Mouse (Mus musculus) kidney, embryonic 15.5 days (tissue): ENCODE results near the gene Nexn. TPM values are rescaled to one million over a fixed set of nuclear protein-coding genes. Genes with fewer than 3 reads are reported as not detected.

Source experiments
- ATAC-seq: fragments of 200-750 bp; cut with Nextera tagmentation; replicated peaks from 2 replicates; pipeline ENCODE4 v1.8.0; 2017; ENCODE audit warnings: moderate TSS enrichment; ENCODE audit not compliant: low FRiP score
- H3K27ac ChIP-seq: fragments of 300-500 bp; sonication (generic); 2 replicates; pipeline ENCODE4 v1.5.1; 2015; ENCODE audit warnings: mild to moderate bottlenecking, inconsistent platforms
- H3K27me3 ChIP-seq: fragments of 300-500 bp; sonication (generic); 2 replicates; pipeline ENCODE4 v1.6.1; 2015; ENCODE audit warnings: inconsistent platforms
- H3K36me3 ChIP-seq: fragments of 300-500 bp; sonication (generic); 2 replicates; pipeline ENCODE4 v1.6.1; 2015; ENCODE audit warnings: inconsistent platforms
- H3K4me1 ChIP-seq: fragments of 300-500 bp; sonication (generic); 2 replicates; pipeline ENCODE4 v1.6.1; 2015; ENCODE audit warnings: inconsistent platforms
- H3K4me2 ChIP-seq: fragments of 300-500 bp; sonication (generic); 2 replicates; pipeline ENCODE4 v1.6.1; 2015; ENCODE audit warnings: moderate library complexity, mild to moderate bottlenecking, inconsistent platforms
- H3K4me3 ChIP-seq: fragments of 300-500 bp; sonication (generic); replicated peaks from 2 replicates; pipeline ENCODE4 v1.5.1; 2015; ENCODE audit warnings: mild to moderate bottlenecking, inconsistent platforms
- H3K9ac ChIP-seq: fragments of 300-500 bp; sonication (generic); 2 replicates; pipeline ENCODE4 v1.6.1; 2015; ENCODE audit warnings: mild to moderate bottlenecking, inconsistent platforms
- H3K9me3 ChIP-seq: fragments of 300-500 bp; sonication (generic); replicated peaks from 2 replicates; pipeline ENCODE4 v1.6.1; 2016; ENCODE audit warnings: inconsistent platforms
- WGBS: fragments of 180-500 bp; shearing (Covaris S2); methylation state at CpG from one replicate; pipeline ENCODE4 v1.1.7; 2015; ENCODE audit warnings: mixed read lengths; 5-methylcytosine and 5-hydroxymethylcytosine counted together
- polyA plus RNA-seq: library from polyadenylated mRNA; unstranded; fragments of >200 nt; fragmentation: Nextera tagmentation; extraction: Ambion mirVana; gene quantifications from 2 replicates; pipeline ENCODE4 v1.2.1, GENCODE M21; 2015

Gene Nexn
- polyA plus RNA-seq, 1 experiment from 2014 or later, result 12.4 TPM

DNA sequence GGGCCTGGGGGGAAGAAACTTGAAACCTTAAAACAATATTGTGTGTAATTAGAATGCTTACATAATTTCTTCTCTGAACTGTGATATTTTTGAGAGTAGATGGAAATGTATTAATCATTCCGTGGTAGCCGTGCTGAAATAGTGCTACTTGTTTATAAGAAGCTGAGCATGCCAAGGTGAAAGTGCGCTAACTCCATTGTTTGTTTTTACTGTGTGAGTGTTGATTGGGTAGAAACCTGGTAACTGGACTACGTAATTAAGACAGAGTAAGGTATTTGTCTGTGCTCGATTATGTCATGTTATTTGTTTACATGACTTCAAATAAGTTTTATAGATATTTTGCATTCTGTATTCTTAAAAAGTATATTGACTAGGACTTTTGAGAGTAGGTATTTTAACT lies 36.9 kb downstream of the Nexn start:
- H3K4me1 ChIP-seq, result no peaks in the 10 kb centered on the region
- 90% methylated on average over 5 of the region's 5 CpGs for WGBS
- H3K9ac ChIP-seq, result no peak overlapping the region
- no peaks in the 10 kb centered on the region for H3K27me3 ChIP-seq
- no peak overlapping the region for H3K27ac ChIP-seq
- H3K4me3 ChIP-seq, result no peak overlapping the region
- H3K4me2 ChIP-seq, result no peak overlapping the region
- ATAC-seq, result no peak
- peaks cover 86% of the 10 kb centered on the region for H3K36me3 ChIP-seq
- no peaks in the 10 kb centered on the region for H3K9me3 ChIP-seq

DNA sequence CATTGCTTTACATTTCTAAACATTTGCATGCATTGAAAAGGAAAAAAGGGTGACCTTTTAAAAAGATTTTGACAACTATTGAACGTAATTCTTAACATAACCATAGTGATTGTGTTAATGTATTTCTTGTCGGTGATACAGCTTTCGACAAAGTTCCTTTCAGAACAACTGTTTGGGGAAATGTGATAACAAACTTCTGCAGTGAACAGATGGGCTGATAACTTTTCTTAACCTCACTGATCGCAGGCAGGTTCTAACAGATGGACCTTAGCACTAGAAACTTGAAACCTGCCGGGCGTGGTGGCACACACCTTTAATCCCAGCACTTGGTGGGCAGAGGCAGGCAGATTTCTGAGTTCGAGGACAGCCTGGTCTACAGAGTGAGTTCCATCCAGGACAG lies 37.3 kb downstream of the Nexn start:
- Histone ChIP-seq H3K4me1 (no peaks in the 10 kb centered on the region), H3K36me3 (peaks cover 86% of the 10 kb centered on the region), H3K4me2 (no peak overlapping the region), H3K9me3 (no peaks in the 10 kb centered on the region), H3K4me3 (no peak overlapping the region), H3K27me3 (no peaks in the 10 kb centered on the region), H3K9ac (no peak overlapping the region), H3K27ac (no peak overlapping the region)
- 93% methylated on average over 7 of the region's 7 CpGs for WGBS
- no peak for ATAC-seq

DNA sequence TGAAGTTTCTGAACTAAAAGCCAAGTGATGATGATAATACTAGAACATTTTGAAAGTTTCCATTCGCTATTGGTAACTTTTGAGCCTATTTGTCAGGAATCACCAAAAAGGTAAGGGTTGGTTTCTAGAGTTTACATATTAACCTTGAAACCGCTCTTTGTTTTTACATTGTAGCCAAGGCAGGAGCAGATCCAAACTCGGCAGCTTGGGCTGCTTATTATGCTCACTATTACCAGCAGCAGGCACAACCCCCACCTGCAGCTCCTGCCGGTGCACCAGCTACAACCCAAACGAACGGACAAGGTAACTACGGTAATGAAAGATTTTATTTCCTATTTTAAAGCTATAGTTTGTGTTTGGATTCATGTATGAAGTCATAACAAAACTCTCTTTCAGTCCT lies 40.2 kb downstream of the Nexn start:
- Histone ChIP-seq H3K27ac (no peak overlapping the region), H3K36me3 (peaks cover 91% of the 10 kb centered on the region), H3K27me3 (no peaks in the 10 kb centered on the region), H3K9ac (no peak overlapping the region), H3K4me1 (no peaks in the 10 kb centered on the region), H3K4me3 (no peak overlapping the region), H3K4me2 (no peak overlapping the region), H3K9me3 (no peaks in the 10 kb centered on the region)
- no peak for ATAC-seq
- 87% methylated on average over 7 of the region's 7 CpGs for WGBS

DNA sequence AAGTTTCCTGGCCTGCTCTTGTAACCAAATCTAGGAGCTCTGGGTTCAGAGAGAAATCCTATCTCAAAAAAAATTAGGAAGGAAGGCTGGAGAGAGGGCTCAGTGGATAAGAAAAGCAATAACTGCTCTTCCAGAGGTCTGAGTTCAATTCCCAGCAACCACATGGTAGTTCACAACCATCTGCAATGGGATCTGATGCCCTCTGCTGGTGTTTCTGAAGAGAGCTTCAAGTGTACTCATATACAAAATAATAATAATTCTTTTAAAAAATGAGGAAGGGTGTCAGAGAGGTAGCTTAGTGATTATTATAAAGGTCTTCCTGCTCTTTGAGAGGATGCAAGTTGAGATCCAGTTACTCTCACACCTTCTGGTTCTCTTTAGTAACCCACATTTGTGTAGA lies 41.2 kb downstream of the Nexn start:
- H3K27ac ChIP-seq, result no peak overlapping the region
- H3K27me3 ChIP-seq, result no peaks in the 10 kb centered on the region
- H3K4me1 ChIP-seq, result no peaks in the 10 kb centered on the region
- no peak overlapping the region for H3K9ac ChIP-seq
- no peak overlapping the region for H3K4me3 ChIP-seq
- ATAC-seq, result no peak
- H3K36me3 ChIP-seq, result peaks cover 91% of the 10 kb centered on the region
- no peak overlapping the region for H3K4me2 ChIP-seq
- H3K9me3 ChIP-seq, result no peaks in the 10 kb centered on the region

DNA sequence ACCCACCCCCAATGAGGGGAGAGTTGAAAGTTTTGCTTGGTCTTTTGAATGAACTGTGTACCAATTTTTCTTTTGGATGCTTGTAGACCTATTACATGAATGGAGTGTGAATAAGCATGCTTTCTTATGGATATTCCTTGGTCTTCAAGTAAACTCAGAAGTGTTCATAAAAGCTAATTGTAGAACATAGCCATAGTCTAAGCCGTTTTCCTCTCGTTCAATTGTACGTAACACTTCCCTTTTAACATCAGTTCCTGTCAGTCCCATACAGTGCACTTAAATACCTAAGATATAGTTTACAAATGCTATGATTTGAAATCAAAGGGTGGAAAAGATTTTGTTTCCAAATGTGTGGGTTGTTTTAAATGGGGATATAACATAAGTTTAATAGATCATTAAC lies 52.7 kb downstream of the Nexn start:
- peaks cover 24% of the 10 kb centered on the region for H3K4me1 ChIP-seq
- no peak for ATAC-seq
- H3K4me3 ChIP-seq, result peak overlapping the region; percentile 97
- H3K36me3 ChIP-seq, result peaks cover 37% of the 10 kb centered on the region
- peak overlapping the region; percentile 100; the same call in 1 of the 2 replicates for H3K9ac ChIP-seq
- no peaks in the 10 kb centered on the region for H3K9me3 ChIP-seq
- 41% methylated on average over 3 of the region's 3 CpGs for WGBS
- H3K27ac ChIP-seq, result no peak overlapping the region
- H3K4me2 ChIP-seq, result peak overlapping the region; percentile 81
- no peaks in the 10 kb centered on the region for H3K27me3 ChIP-seq

DNA sequence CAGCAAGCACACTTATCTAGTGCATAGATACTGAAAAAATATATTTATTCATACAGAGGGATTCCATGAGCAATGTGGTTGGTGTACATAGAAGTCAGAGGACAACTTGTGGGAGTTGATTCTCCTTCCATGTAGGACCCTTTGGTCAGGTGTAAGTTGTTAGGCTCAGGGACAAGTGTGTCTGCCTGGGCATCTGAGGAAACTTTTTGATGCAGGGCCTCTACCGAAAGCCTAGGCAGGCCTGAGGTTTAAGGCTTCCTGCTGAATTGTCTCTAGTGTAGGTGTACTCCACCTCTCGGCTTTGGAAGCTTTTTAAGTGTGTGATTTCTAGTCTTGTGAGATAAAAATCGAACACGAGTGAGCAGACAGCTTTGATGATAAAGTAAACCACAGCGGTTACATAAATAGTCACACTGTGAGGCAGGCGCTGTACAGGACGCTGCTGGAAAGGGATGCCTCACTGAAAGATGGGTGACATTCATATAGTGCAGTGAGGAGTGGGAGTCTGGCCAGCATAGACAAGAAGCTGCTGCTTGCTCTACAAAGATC lies 54.3 kb downstream of the Nexn start:
- Histone ChIP-seq H3K4me2 (peak overlapping the region; percentile 81), H3K36me3 (peaks cover 21% of the 10 kb centered on the region), H3K27me3 (no peaks in the 10 kb centered on the region), H3K9ac (peak overlapping the region; percentile 100), H3K4me1 (peaks cover 24% of the 10 kb centered on the region), H3K27ac (peak overlapping the region; percentile 99; the same call in 1 of the 2 replicates), H3K9me3 (no peaks in the 10 kb centered on the region), H3K4me3 (peak overlapping the region; percentile 97)
- 17% methylated on average over 7 of the region's 7 CpGs for WGBS
- ATAC-seq, result no peak

DNA sequence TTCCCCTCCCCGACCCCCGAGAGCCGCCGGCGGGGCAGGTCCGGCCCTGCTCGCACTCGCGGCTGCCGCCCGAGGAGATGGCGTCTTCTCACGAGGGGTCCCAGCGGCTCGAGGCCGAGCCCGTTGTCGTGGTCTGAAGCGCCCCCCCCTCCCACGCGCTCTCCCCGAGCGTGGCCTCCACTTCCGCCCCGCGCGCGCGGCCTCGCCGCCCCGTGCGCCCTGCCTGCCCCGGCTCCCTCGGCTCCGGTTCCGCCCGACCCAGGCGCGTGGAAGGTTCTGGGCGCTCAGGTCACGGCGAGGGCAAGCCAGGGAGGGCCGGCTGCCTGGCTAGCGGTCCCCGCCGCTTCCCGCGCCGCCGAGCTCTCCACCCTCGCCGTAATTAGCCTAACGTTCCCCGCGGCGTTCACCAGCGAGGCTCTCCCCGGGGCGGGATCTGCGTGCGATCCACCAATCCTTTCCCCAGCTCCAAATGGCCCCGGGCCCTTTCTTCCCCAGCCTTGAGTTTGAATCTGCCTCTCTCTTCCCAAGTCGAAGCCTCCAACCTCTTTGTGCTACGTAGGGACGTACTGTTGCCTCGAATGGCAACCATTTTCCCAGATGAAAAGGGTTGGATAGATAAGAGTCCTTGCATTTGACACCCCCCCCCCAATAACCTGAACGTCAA lies 55.3 kb downstream of the Nexn start:
- Histone ChIP-seq H3K27me3 (no peaks in the 10 kb centered on the region), H3K9me3 (no peaks in the 10 kb centered on the region), H3K9ac (peak overlapping the region; percentile 100), H3K27ac (peak overlapping the region; percentile 99), H3K4me2 (peak overlapping the region; percentile 81), H3K4me1 (peaks cover 24% of the 10 kb centered on the region), H3K4me3 (peak overlapping the region; percentile 97), H3K36me3 (peaks cover 11% of the 10 kb centered on the region)
- ATAC-seq, result peak; percentile 69
- 0% methylated on average over 48 of the region's 68 CpGs for WGBS

DNA sequence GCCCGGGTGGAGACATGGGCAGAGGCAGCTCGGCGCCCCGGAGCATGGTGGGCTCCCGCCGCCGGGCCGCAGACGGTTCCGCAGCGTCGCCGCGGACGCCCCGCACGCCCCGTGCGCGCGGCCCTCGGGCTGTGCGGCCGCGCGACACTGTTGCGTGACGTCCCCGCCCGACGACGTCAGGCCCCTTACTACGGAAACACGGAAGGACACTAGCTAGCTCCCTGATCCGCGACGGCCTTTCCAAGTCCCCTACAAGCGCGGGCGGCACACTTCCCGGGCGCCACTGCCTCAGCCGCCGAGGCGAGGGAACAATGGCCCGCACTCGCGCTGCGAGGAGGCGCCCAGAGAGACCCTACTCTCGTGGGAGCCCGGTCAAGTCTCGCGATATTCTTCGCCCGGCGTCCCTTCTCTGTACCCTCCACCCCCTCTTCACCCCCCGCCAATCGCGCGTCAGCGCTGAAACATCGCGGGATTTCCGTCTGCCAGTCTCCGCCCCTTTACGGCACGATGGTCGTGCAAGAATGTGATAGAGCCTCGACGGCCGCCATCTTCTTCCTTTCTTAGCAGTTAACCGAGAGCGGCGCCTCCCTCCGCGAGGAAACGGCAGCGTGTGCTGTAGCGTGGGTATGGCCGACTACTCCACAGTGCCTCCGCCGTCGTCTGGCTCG lies 56.0 kb downstream of the Nexn start, which contains the start of the genes Dnajb4 and Fubp1:
Gene Dnajb4 (minus strand): TSS at position 336 of the 668 bp plus-strand sequence.
Gene Fubp1 (plus strand): TSS at position 456 of the 668 bp plus-strand sequence.
- WGBS, result under 1% methylated on average over 85 of the region's 85 CpGs
- H3K4me2 ChIP-seq, result peak within 1 kb of the TSS; percentile 81

DNA sequence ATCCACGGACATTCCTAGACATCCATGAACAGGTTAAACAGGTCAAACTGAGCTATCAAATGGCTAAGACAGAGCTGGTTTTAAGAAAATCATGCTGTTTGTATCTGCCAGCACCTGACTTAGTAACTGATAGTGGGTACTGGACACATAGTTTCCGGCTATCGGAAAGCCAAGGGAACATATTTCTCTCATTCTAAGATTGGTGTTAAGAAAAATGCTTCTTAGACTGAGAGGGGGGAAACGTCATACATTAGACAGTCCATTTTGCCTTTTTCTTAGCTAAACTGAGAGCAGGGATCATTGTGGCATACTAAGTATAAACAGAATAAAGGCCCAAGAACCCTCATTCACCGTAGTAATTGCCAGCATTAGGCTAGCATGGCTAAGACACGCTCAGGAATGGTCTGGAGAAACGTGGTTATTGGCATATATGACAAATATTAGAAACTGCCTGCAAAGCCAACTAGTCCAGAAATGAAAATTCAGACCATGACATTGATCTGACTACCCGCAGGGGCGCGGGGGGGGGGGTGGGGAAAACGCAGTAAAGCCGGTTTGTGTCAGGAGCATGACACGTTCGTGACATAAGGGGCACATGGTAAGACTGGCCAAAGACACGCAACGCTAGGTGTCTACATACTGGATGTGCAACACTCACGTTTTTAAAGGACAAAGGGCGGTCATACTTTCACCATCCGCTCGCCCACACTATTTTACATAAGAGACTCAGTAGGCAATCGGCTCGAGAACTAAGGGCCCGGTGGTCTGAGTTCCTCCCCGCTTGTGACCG lies 56.8 kb downstream of the Nexn start:
- WGBS, result 3% methylated on average over 25 of the region's 25 CpGs
- H3K4me3 ChIP-seq, result peak overlapping the region; percentile 97
- no peaks in the 10 kb centered on the region for H3K27me3 ChIP-seq
- peaks cover 24% of the 10 kb centered on the region for H3K4me1 ChIP-seq
- no peaks in the 10 kb centered on the region for H3K9me3 ChIP-seq
- peak overlapping the region; percentile 68 for H3K4me2 ChIP-seq
- peak overlapping the region; percentile 98 for H3K9ac ChIP-seq
- peak overlapping the region; percentile 99 for H3K27ac ChIP-seq
- no peaks in the 10 kb centered on the region; the same call in 1 of the 2 replicates for H3K36me3 ChIP-seq
- ATAC-seq, result no peak; the same call in 1 of the 2 replicates

More for the DNA sequence above, 56.0 kb downstream of the Nexn start, which contains the start of the genes Dnajb4 and Fubp1:
- Histone ChIP-seq H3K4me3 (peak within 1 kb of the TSS; percentile 97), H3K36me3 (peaks cover 6% of the 10 kb centered on the region), H3K27me3 (no peaks in the 10 kb centered on the region), H3K4me1 (peaks cover 24% of the 10 kb centered on the region), H3K27ac (peak within 1 kb of the TSS; percentile 99), H3K9me3 (no peaks in the 10 kb centered on the region), H3K9ac (peak within 1 kb of the TSS; percentile 100)
- ATAC-seq, result peak; percentile 97

DNA sequence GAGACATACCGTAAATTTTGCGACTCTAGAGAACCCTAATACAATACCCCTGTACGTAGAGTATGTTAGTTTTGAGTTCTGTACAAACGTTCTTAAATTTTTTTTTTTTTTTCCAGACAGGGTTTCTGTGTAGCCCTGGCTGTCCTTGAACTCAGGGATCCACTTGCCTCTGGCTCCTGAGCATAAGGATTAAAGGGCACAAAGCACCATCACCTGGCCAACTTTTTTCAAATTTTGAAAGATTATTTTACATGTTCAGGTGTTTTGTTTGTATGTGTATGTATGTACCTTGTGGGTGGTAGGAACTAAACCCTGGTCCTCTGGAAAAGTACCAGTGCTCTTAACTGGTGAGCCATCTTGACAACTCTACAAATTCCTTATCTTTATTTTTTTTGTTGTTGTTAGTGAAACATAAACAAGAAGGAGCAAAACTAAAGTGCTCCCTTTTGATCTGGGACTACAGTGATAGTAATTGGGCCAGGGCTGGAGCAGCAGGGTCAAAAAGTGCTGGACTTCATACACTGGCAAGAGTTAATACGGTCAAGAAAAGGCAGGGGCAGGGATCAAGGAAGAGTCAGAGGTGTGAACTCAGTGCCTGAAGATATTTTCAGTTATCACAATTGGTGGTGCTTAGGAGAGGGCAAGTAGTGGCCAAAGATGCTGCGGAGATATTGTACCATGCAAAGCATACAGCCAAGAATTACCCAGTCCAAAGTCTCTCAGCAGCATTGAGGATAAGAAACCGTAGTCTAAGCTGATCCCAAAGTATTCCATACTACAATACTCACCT lies 57.9 kb downstream of the Nexn start:
- H3K27me3 ChIP-seq, result no peaks in the 10 kb centered on the region
- peaks cover 22% of the 10 kb centered on the region for H3K4me1 ChIP-seq
- H3K9ac ChIP-seq, result no peak overlapping the region
- H3K9me3 ChIP-seq, result no peaks in the 10 kb centered on the region
- H3K36me3 ChIP-seq, result no peaks in the 10 kb centered on the region; the same call in 1 of the 2 replicates
- ATAC-seq, result no peak
- H3K4me2 ChIP-seq, result peak overlapping the region; percentile 10; the same call in 1 of the 2 replicates
- H3K4me3 ChIP-seq, result no peak overlapping the region
- no peak overlapping the region for H3K27ac ChIP-seq
- 83% methylated on average over 7 of the region's 7 CpGs for WGBS

DNA sequence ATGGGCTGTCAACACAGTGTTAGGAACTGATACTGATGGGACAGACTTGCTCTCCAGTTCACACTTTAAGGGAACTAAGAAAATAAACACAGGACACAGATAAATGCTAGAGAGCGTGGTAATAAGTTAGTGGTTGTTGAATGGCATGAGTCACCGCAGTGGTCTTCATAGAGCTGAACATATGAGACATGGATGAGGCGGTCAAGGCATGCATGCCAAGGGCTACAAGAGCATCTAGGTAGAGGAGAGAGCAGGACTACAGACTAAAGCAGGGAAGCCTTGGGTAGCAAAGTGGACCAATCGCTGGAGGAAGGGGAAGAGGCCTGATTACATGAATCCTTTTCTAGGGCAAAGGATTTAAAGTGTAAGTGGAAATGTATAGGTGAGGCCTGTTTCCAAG lies 59.0 kb downstream of the Nexn start:
- H3K27ac ChIP-seq, result no peak overlapping the region
- H3K4me3 ChIP-seq, result no peak overlapping the region
- H3K36me3 ChIP-seq, result no peaks in the 10 kb centered on the region
- WGBS, result 98% methylated on average over 4 of the region's 4 CpGs
- ATAC-seq, result no peak
- peaks cover 12% of the 10 kb centered on the region for H3K4me1 ChIP-seq
- H3K9ac ChIP-seq, result no peak overlapping the region
- H3K9me3 ChIP-seq, result no peaks in the 10 kb centered on the region
- H3K4me2 ChIP-seq, result no peak overlapping the region
- no peaks in the 10 kb centered on the region for H3K27me3 ChIP-seq
